Mouse (Mus musculus): ENCODE measurements around the gene Polr2a.
A peak's percentile ranks its signal among the peaks of the same experiment; 100 is the strongest.
"Not testable (repeated sequence)": the region's sequence is repeated elsewhere in the genome, so short reads cannot be mapped to it uniquely, and the experiment has no call there.

Polr2a gene

GRCm38 (mm10) chr11:69754701-69755100, 3.7 kb downstream of the Polr2a start:
- peak in 1 of 2 experiments; percentile 42 for DNase-seq (ENCODE audit: low spot score in 2 of 2)

GRCm38 (mm10) chr11:69754233-69754632, 4.2 kb downstream of the Polr2a start:
- no peak for DNase-seq (ENCODE audit: low spot score in 2 of 2)

GRCm38 (mm10) chr11:69752686-69753085, 5.8 kb downstream of the Polr2a start:
- no peak for DNase-seq (ENCODE audit: low spot score in 2 of 2)

GRCm38 (mm10) chr11:69751635-69752034, 6.8 kb downstream of the Polr2a start:
- DNase-seq (ENCODE audit: low spot score in 2 of 2) = no peak

- DNase-seq (ENCODE audit: low spot score in 2 of 2) = not testable (repeated sequence)
Observed at GRCm38 (mm10) chr11:69731408-69731807, 27.0 kb downstream of the Polr2a start.

- DNase-seq (ENCODE audit: low spot score in 2 of 2) = peak in 1 of 2 experiments; percentile 40
Observed at GRCm38 (mm10) chr11:69729063-69729462, 29.4 kb downstream of the Polr2a start.

- DNase-seq (ENCODE audit: low spot score in 2 of 2) = no peak
Observed at GRCm38 (mm10) chr11:69725951-69726350, 32.5 kb downstream of the Polr2a start.

- no peak for DNase-seq (ENCODE audit: low spot score in 2 of 2)
Observed at GRCm38 (mm10) chr11:69723074-69723473, 35.4 kb downstream of the Polr2a start.

- DNase-seq (ENCODE audit: low spot score in 2 of 2) = no peak
Observed at GRCm38 (mm10) chr11:69720852-69721251, 37.6 kb downstream of the Polr2a start.

- DNase-seq (ENCODE audit: low spot score in 2 of 2) = no peak
Observed at GRCm38 (mm10) chr11:69719423-69719822, 39.0 kb downstream of the Polr2a start.

GRCm38 (mm10) chr11:69718661-69719060, 39.8 kb downstream of the Polr2a start:
- DNase-seq (ENCODE audit: low spot score in 2 of 2) = no peak

GRCm38 (mm10) chr11:69716953-69717352, 41.5 kb downstream of the Polr2a start:
- DNase-seq (ENCODE audit: low spot score in 2 of 2) = no peak

GRCm38 (mm10) chr11:69715929-69716328, 42.5 kb downstream of the Polr2a start:
- DNase-seq (ENCODE audit: low spot score in 2 of 2) = peak in 1 of 2 experiments; percentile 51

- DNase-seq (ENCODE audit: low spot score in 2 of 2) = no peak
Observed at GRCm38 (mm10) chr11:69715482-69715881, 43.0 kb downstream of the Polr2a start.

GRCm38 (mm10) chr11:69714636-69715329, 43.7 kb downstream of the Polr2a start:
- DNase-seq (ENCODE audit: low spot score in 2 of 2) = no peak

GRCm38 (mm10) chr11:69712954-69713672, 45.3 kb downstream of the Polr2a start:
- no peak for DNase-seq (ENCODE audit: low spot score in 2 of 2)

GRCm38 (mm10) chr11:69711082-69711481, 47.4 kb downstream of the Polr2a start:
- no peak for DNase-seq (ENCODE audit: low spot score in 2 of 2)

GRCm38 (mm10) chr11:69710470-69710869, 48.0 kb downstream of the Polr2a start:
- no peak for DNase-seq (ENCODE audit: low spot score in 2 of 2)

GRCm38 (mm10) chr11:69709554-69710446, 48.6 kb downstream of the Polr2a start:
- DNase-seq (ENCODE audit: low spot score in 2 of 2) = no peak

- DNase-seq (ENCODE audit: low spot score in 2 of 2) = no peak
Observed at GRCm38 (mm10) chr11:69708614-69709265, 49.7 kb downstream of the Polr2a start.

- no peak for DNase-seq (ENCODE audit: low spot score in 2 of 2)
Observed at GRCm38 (mm10) chr11:69707873-69708381, 50.5 kb downstream of the Polr2a start.

Data from heart, adult 9 months (tissue).